Mouse (Mus musculus): Measurements from ENCODE around the gene Klk1. TPM values are rescaled to one million over a fixed set of nuclear protein-coding genes. Genes with fewer than 3 reads are reported as not detected.
A peak's percentile ranks its signal among the peaks of the same experiment; 100 is the strongest.
"Not testable (repeated sequence)": the region's sequence is repeated elsewhere in the genome, so short reads cannot be mapped to it uniquely, and the experiment has no call there.

The Klk1 gene
- polyA plus RNA-seq, 1 experiment, result 17.1 TPM

DNA sequence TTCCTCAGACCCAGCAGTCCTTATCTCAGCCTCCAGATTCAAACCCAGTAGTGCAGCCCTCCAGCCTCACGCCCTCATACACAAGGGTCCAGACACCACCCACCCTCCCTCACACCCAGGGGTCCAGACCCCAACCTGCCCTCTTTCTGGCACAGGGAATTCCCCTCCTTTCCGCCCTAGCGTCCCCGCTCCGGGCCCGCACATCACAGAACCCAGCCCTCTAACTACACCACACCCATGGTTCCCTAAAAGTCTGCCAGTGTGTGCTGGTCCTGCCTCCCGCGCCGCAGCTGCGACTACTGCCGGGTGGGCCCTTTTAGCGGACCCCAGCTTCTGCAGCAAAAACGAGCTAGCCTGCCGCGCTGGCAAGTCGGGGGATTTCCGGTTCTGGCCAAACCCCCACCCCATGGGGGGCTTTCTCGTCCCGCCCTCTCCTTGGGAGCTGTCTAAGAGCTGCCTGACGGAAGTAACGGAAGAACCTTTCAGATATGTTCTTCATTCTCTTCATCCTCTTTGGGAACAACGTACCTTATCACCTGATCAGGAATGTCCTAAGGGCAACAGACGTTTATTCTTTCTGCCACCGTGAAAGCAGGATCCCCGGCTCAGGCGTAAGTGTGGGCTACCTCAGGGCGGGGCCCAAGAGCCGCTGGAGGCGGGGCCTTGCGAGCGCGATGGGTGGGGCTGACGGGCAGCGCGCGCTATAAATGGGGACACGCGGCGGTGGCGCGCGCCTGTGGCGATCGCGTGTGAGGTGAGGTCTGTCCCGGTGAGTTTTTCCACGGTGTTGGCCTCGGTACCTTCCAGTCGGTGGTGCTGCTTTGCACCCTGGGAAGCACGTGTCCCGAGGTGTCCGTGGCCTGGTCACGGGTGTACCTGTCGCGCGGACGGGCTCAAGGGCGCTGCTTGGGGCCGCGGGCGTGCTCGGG, 21.2 kb downstream of the Klk1 start, which contains the start of the genes 1700028J19Rik and 2410002F23Rik:
Gene 1700028J19Rik (minus strand): TSS at position 641 of the 929 bp plus-strand sequence.
Gene 2410002F23Rik (plus strand): TSS at position 668 of the 929 bp plus-strand sequence.
- TF ChIP-seq POLR2A (IDR thresholded peaks at IDR 0.05; ENCODE audit: control insufficient read depth, low read depth, low read length) (peak; percentile 98), CTCF (IDR thresholded peaks at IDR 0.05; ENCODE audit: control insufficient read depth, insufficient read depth, insufficient replicate concordance, low read depth, low read length) (0 out of 2 replicates have a peak, but pooled peaks have one; percentile 14)
- Histone ChIP-seq H3K36me3 (ENCODE audit: control insufficient read depth, insufficient read depth, low read length) (no peaks in the 10 kb centered on the region), H3K4me1 (ENCODE audit: control insufficient read depth, insufficient read depth, low read length) (peaks cover 4% of the 10 kb centered on the region), H3K27ac (ENCODE audit: control insufficient read depth, insufficient read depth, low read depth, low read length) (peak within 1 kb of the TSS; percentile 91), H3K27me3 (ENCODE audit: control insufficient read depth, insufficient read depth, low read length) (no peaks in the 10 kb centered on the region), H3K4me3 (ENCODE audit: control insufficient read depth, low read depth, low read length) (peak within 1 kb of the TSS; percentile 85)

DNA sequence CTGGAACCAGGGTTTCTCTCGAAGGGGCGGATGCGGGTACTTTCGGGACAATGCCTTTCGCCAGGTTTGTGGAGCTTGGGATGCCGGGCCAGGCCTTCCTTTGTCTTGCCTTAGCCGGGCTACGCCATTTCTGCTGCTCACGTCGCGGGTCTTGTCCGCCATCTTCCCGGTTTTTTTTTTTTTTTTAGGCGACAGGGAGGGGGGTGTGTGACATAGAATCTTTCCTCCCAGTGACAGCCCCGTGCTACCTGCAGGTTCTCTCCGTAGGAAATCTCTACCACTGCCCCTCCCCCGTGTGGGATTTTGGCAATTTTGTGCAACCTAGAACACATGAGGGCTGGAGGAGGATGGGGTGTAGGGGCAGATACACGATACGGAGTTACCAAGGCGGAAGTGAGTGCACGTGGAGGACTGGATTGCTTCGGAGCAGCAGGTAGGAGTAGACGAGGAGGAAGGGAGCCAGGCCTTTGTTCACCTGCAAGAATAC, 21.9 kb downstream of the Klk1 start:
- H3K27ac ChIP-seq (ENCODE audit: control insufficient read depth, insufficient read depth, low read depth, low read length), result peak overlapping the region; percentile 79
- H3K4me1 ChIP-seq (ENCODE audit: control insufficient read depth, insufficient read depth, low read length), result peaks cover 4% of the 10 kb centered on the region
- no peaks in the 10 kb centered on the region for H3K36me3 ChIP-seq (ENCODE audit: control insufficient read depth, insufficient read depth, low read length)
- TF ChIP-seq CTCF (IDR thresholded peaks at IDR 0.05; ENCODE audit: control insufficient read depth, insufficient read depth, insufficient replicate concordance, low read depth, low read length), result no peak
- no peak; the same call in 1 of the 2 replicates for TF ChIP-seq POLR2A (IDR thresholded peaks at IDR 0.05; ENCODE audit: control insufficient read depth, low read depth, low read length)
- peak overlapping the region; percentile 85 for H3K4me3 ChIP-seq (ENCODE audit: control insufficient read depth, low read depth, low read length)
- H3K27me3 ChIP-seq (ENCODE audit: control insufficient read depth, insufficient read depth, low read length), result no peaks in the 10 kb centered on the region

DNA sequence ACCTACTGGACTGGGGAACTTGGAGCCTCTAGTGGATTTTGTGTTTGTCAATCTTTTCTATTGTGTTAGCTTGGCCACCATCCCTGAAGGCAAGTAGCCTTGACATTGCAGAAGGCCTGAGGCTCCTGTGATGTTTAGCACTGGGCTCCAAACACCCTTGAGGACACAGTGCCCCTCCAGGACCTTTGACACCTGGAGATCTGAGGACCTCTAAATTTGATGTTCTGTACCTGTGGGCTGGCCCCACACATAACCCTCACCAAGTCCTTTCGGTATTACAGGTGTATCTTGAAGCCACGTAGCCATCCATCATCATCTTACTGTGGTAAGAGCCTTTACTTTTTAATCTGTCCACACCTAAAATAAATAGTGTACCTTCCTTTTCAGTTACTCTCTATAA, 22.8 kb downstream of the Klk1 start:
- no peak overlapping the region for H3K27ac ChIP-seq (ENCODE audit: control insufficient read depth, insufficient read depth, low read depth, low read length)
- peaks cover 4% of the 10 kb centered on the region for H3K4me1 ChIP-seq (ENCODE audit: control insufficient read depth, insufficient read depth, low read length)
- no peaks in the 10 kb centered on the region for H3K27me3 ChIP-seq (ENCODE audit: control insufficient read depth, insufficient read depth, low read length)
- no peak overlapping the region for H3K4me3 ChIP-seq (ENCODE audit: control insufficient read depth, low read depth, low read length)
- H3K36me3 ChIP-seq (ENCODE audit: control insufficient read depth, insufficient read depth, low read length), result no peaks in the 10 kb centered on the region
- no peak for TF ChIP-seq POLR2A (IDR thresholded peaks at IDR 0.05; ENCODE audit: control insufficient read depth, low read depth, low read length)
- TF ChIP-seq CTCF (IDR thresholded peaks at IDR 0.05; ENCODE audit: control insufficient read depth, insufficient read depth, insufficient replicate concordance, low read depth, low read length), result no peak

DNA sequence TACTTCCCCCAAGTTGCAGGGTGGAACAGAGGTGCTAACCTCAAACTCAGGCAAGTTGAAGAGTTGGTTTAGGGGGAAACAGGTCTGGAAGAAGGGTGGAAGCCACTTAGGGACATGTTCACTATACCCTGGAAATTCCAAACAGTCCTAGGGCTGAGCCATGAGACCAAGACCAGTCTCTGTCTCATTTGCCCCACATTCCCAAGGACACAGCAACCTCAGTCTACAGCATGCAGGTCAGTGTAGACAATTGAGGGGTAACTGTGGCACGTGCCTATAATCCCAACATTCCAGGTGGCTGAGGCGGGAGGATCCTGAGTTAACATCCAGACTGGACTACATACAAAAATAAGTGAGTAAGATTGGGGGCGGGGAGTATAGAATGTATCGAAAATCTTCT, 24.1 kb downstream of the Klk1 start:
- Histone ChIP-seq H3K4me3 (ENCODE audit: control insufficient read depth, low read depth, low read length) (no peak overlapping the region), H3K4me1 (ENCODE audit: control insufficient read depth, insufficient read depth, low read length) (peaks cover 4% of the 10 kb centered on the region), H3K27me3 (ENCODE audit: control insufficient read depth, insufficient read depth, low read length) (no peaks in the 10 kb centered on the region), H3K27ac (ENCODE audit: control insufficient read depth, insufficient read depth, low read depth, low read length) (peak overlapping the region; percentile 62), H3K36me3 (ENCODE audit: control insufficient read depth, insufficient read depth, low read length) (no peaks in the 10 kb centered on the region)
- TF ChIP-seq CTCF (IDR thresholded peaks at IDR 0.05; ENCODE audit: control insufficient read depth, insufficient read depth, insufficient replicate concordance, low read depth, low read length), result no peak
- no peak for TF ChIP-seq POLR2A (IDR thresholded peaks at IDR 0.05; ENCODE audit: control insufficient read depth, low read depth, low read length)

DNA sequence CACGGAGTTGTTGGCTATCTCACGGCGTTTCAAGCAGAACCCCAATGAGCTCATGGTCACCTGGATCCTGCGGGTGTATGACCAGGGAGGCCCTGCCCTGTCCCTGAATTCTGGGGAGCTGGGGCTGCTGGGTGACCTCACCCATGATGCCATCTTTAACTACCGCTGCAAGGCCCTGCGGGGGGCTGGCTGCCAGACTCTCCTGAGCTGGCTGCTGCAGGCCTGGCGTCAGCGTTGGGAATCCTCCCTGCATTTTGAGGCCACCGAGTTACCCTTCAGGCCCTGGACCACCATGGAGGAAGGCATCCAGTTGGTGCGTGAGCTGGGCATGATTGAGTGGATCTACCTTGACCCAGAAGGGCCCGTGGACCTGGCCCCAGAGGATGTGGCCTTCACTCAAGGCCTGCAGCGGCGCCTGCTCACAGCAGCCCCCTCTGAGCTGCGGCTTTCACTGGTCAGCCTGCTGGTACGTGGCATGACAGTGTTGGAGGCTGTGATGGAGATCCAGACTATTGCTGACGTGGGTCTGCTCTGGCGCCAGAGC, 25.6 kb downstream of the Klk1 start:
- H3K27me3 ChIP-seq (ENCODE audit: control insufficient read depth, insufficient read depth, low read length); H3K27ac ChIP-seq (ENCODE audit: control insufficient read depth, insufficient read depth, low read depth, low read length); H3K4me3 ChIP-seq (ENCODE audit: control insufficient read depth, low read depth, low read length); H3K4me1 ChIP-seq (ENCODE audit: control insufficient read depth, insufficient read depth, low read length); H3K36me3 ChIP-seq (ENCODE audit: control insufficient read depth, insufficient read depth, low read length): not testable (repeated sequence)

DNA sequence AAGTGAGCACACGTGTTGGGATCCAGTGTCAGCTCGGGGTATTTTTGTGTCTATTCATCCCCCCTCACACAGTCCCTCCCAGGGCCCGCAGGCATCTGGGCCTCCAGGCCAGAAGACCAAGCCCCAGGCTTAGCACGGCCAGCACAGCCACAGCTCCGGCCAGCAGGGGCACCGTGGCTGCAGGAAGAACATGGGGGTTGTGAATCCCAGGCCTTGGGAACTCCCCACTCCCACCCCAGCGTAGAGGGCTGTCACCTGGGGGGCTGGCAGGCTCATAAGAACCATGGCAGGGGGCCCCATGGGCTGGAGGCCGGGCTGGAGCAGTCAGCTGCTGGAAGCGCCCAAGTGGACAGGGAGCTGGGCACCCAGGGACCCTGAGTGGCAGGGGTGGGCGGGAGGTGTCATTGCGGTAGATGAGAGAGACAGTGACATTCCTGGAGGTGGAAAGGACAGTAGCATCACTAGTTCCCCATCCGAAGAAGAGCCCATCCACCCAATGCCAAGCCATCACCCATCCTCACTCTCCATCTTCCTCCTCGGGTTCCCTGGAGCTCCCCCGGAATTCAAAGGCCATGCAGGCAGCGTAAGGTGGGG, 28.0 kb downstream of the Klk1 start:
- Histone ChIP-seq H3K36me3 (ENCODE audit: control insufficient read depth, insufficient read depth, low read length) (no peaks in the 10 kb centered on the region), H3K27me3 (ENCODE audit: control insufficient read depth, insufficient read depth, low read length) (no peaks in the 10 kb centered on the region), H3K4me1 (ENCODE audit: control insufficient read depth, insufficient read depth, low read length) (0 out of 2 replicates have a peak, but pooled peaks cover 2% of the 10 kb centered on the region), H3K27ac (ENCODE audit: control insufficient read depth, insufficient read depth, low read depth, low read length) (no peak overlapping the region), H3K4me3 (ENCODE audit: control insufficient read depth, low read depth, low read length) (no peak overlapping the region)
- no peak for TF ChIP-seq CTCF (IDR thresholded peaks at IDR 0.05; ENCODE audit: control insufficient read depth, insufficient read depth, insufficient replicate concordance, low read depth, low read length)
- no peak for TF ChIP-seq POLR2A (IDR thresholded peaks at IDR 0.05; ENCODE audit: control insufficient read depth, low read depth, low read length)

DNA sequence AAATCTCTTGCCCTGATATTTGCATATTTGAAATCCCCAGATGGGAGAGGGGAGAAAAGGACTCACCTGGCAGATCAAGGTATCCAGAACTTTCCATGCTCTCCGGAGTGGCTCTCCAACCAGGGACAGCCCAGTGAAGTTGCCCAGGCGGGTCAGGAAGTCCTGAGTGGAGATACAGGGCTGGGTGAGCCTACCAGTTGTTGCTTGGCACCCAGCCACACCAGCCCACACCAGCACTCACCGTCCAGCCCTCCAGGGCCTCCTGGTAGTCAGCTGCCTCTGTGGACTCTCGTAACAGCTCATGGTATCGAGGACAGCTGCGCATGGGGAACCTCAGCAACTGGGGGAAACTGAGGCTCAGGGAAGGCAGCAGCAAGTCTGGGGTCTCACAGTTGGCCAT, 29.8 kb downstream of the Klk1 start:
- no peak overlapping the region for H3K27ac ChIP-seq (ENCODE audit: control insufficient read depth, insufficient read depth, low read depth, low read length)
- H3K4me3 ChIP-seq (ENCODE audit: control insufficient read depth, low read depth, low read length), result no peak overlapping the region
- H3K4me1 ChIP-seq (ENCODE audit: control insufficient read depth, insufficient read depth, low read length), result 0 out of 2 replicates have a peak, but pooled peaks cover 2% of the 10 kb centered on the region
- no peak for TF ChIP-seq POLR2A (IDR thresholded peaks at IDR 0.05; ENCODE audit: control insufficient read depth, low read depth, low read length)
- no peak for TF ChIP-seq CTCF (IDR thresholded peaks at IDR 0.05; ENCODE audit: control insufficient read depth, insufficient read depth, insufficient replicate concordance, low read depth, low read length)
- no peaks in the 10 kb centered on the region for H3K36me3 ChIP-seq (ENCODE audit: control insufficient read depth, insufficient read depth, low read length)
- no peaks in the 10 kb centered on the region for H3K27me3 ChIP-seq (ENCODE audit: control insufficient read depth, insufficient read depth, low read length)
